Mouse (Mus musculus) small intestine, adult 10 weeks (tissue): Measurements from ENCODE around the gene Lrrc19. TPM values are rescaled to one million over a fixed set of nuclear protein-coding genes. Genes with fewer than 3 reads are reported as not detected.

Experiments
- polyA plus RNA-seq: library from polyadenylated mRNA; stranded (reverse); fragments of 350-450 nt; fragmentation: Illumina TruSeq; extraction: RNeasy Lipid Tissue Mini Kit (QIAGEN cat#74804); gene quantifications from one replicate; pipeline ENCODE4 v1.2.3, GENCODE M21; 2014; ENCODE audit warnings: low replicate concordance

The Lrrc19 gene
- polyA plus RNA-seq = 628 TPM

DNA sequence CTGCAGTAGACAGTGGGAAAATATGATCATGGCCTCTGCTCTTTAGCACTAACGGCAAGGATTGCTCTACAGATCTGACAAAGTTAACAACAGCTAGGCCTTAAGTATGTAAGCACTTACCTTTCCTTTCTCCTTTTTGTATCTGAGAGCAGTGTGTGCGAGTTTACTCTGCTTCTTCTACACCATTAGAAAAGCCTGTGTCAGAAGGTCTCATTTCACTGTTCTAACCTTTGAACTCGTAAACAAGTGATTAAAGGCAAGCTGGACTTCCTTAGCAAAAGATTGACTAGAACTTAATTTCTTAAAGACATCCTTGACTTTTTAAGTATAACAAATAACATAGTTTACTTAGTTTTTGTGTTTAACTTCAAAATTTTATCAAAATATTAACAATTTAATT, at the start of gene Lrrc19:
Gene Lrrc19 (minus strand): TSS at position 225 of the 400 bp plus-strand sequence.

DNA sequence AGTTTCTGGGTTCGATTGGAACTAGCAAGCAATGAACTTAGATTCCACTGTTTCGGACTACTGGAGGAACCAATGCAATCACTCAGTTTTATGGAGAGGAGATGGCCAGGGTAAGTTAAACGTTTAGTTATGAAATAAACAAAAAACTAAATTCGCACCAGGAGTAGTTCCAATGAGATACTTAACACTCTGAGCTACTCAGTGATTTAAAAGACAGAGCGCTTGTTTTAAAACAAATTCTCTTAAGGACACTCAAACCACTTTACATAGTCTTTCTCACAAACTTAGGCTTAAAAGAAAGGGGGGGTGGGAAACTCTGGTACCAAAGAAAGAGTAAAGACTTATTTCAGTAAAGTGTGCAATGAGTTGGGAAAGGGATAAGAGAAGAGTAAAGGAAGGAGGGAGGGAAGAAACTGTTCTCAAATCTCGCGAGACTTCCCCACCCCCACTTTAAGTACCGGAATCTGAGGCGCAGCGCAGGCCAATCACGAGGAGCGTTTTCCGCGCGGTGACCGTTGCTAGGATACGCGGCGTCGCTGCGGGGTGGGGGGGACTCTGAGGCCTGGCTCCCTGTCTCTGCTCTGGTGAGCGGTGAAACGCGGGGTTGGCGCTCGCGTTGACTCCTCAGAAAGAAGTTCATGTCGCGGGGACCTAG, 35.8 kb downstream of the Lrrc19 start, which contains the start of gene Ift74:
Gene Ift74 (plus strand): TSS at position 520 of the 655 bp plus-strand sequence.

DNA sequence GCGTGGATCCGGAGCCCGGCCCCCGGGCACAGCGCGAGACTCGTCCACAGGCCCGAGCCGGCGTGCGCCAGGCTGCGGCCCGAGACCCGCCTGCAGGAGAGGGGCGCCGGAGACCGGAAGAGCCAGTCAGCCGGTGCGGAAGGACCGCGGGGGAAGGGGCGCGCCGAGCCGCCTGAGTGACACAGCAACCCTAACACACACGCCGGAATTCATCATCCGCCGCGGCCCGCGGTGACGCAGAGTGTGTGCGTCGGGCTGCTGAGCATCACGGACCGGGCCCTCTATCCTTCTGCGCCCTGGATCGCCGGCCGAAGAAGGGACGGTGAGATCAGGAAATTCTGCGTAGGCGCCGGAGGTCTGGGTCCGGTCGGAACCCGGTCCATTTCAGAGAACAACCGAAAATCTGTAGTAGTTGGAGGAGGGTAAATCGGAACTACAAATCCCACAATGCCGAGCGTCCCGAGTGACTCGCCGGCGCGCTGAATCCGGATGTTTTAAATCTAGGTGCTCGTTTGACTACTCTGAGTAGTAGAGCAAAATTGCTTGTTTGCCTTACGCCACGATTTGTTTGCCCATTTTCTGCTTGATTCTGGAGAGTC, 46.8 kb downstream of the Lrrc19 start, which contains the start of gene Plaa:
Gene Plaa (minus strand): TSS at position 214 of the 599 bp plus-strand sequence.

Other genes with a start within 250 kb of the Lrrc19 start
- gene Gm10306, start 93.6 kb downstream of the Lrrc19 start, polyA plus RNA-seq = not detected
- gene Caap1, start 93.3 kb downstream of the Lrrc19 start, polyA plus RNA-seq = 27.8 TPM
- gene Plaa, start 46.9 kb downstream of the Lrrc19 start, polyA plus RNA-seq = 110 TPM
- 18.7 TPM for gene Ift74, start 35.7 kb downstream of the Lrrc19 start, polyA plus RNA-seq
- 7.1 TPM for gene Tek, start 89.1 kb upstream of the Lrrc19 start, polyA plus RNA-seq